Mouse (Mus musculus): Measurements from ENCODE around the gene 2900026A02Rik.

Gene 2900026A02Rik

DNA sequence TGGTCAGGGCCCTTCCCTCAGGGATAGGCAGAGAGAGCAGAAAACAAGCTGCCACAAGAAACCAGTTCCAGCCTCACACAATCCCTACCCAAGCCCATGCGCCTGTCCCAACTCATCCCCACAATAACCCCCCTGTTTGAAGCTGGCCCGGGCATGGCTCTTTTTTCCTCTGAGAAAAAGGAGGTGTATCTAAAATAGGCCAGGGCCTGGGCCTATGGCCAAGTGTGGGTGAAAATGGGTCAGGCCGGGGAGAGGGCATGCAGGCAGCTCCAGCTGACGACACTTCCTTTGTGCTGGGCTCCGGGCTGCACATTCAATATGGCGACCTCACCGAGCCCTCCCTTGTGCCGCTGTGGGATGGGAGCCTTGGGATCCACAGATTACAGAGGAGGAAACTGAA lies 177.5 kb downstream of the 2900026A02Rik start:
- DNase-seq (ENCODE audit: low read depth, low spot score): no peak

DNA sequence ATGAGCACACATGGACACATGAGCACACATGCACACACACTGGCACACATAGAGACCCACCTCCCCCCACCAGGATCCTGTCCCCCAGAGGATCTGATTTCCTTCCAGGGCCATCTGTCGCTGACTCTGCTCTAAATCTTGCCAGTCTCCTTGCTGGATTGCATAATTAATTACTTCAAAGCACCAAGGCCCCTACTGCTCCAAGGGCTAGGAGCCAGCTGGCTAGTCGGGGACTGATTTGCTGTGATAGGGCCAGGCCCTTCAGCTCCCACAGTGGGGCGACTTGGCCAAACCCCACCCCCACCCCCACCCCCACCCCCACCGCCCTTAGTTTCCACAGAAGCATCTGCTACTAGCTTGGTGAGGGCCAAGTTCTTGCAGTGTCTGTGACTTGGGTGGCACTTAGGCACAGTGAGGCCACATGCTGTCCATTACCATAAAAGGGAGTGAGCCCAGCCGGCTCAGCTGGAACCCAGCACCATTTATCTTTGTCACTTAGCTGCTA lies 179.4 kb downstream of the 2900026A02Rik start:
- DNase-seq (ENCODE audit: low read depth, low spot score): no peak

DNA sequence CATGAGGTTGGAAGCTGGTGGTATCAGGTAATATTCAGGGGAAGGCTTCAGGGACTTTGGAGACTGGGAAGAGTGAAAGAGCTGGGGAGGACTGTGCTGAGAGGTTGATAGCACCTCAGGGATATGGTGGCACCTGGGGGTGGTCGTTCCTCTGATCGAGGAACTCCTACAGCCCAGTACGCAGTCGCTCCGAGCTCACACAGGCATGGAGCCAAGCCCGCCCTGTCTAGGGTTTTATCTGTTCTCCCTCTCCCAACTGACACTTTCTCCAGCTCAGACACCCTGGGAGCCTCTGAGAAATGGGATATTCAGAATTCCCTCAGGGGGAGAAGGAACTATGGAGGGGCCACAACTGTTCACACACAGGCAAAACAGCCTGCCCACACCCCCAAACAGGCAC lies 180.3 kb downstream of the 2900026A02Rik start:
- no peak for DNase-seq (ENCODE audit: low read depth, low spot score)

DNA sequence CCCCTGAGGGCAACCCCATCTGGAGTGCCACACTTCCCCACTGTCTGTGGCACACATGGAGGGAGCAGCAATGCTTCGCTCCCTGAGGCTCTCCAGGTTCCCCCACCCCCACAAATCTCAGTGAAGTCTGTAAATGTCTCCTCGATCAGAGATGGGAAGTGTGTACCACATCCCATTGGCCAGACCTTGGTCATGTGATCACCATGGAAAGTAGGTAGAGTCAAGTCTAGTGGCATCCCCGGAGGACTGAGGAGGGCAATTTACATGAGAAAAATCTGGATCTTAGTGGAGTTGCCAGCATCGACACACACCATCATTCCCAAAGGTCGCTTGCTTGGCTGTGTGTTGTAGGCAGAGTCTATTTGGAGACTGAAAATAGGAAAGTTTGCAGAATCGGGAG lies 182.4 kb downstream of the 2900026A02Rik start:
- DNase-seq (ENCODE audit: low read depth, low spot score): peak; percentile 81

Data from ES-CJ7 (cell line).